Comparison of ENCODE assay signal across 23 mouse cellular contexts in the genomic region with DNA sequence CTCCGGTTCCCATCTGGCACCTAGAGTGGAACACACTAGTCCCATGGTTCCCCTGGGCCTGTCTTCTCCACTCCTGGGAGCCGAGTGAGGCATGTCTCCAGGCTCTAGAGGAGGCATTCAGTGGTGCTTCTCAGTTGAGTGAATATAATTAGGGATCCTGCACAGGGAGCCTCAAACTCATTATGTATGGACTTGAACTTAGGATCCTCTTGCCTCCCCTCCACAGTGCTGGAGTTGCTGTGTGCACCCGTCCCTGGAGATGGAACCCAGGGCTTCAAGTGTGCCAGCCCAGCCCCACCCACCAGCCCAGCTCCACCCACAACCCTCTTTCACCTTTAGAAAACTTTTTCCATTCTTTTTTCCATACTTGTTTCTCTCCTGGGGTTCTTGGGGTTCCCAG.
A peak's percentile ranks its signal among the peaks of the same experiment; 100 is the strongest.
DNase-seq lines count a peak whose midpoint lies in the region; ATAC-seq lines count a peak whose summit lies in the region.
"Had no signal": no experiment of that assay in that cellular context is flagged by ENCODE, and none has a peak within 500 bp of the region (broad histone marks: within the 10 kb centered on the region; RNA-seq: fewer than 3 reads in every experiment).

No protein-coding gene starts in this region.

- DNase-seq in embryonic facial prominence, embryonic 10.5 days (ENCODE audit: low spot score), result no peak
- no peak for DNase-seq in intestine, embryonic 14.5 days (ENCODE audit: low spot score)
- DNase-seq in NIH3T3 (ENCODE audit: low read depth), result peak; percentile 31
- DNase-seq in cerebellum, postnatal 10 days, result no peak
- no peak for DNase-seq in c-Kit-positive CD71-positive TER-119-positive erythroid progenitor cells, embryonic 14.5 days (ENCODE audit: low spot score)
- DNase-seq: adrenal gland, postnatal 14 days; cerebellum, adult 11 months; cerebellum, postnatal 36 days; forebrain, postnatal 0 days; kidney, postnatal 14 days; layer of hippocampus, postnatal 36 days; liver; right cerebral cortex, postnatal 25 days had no signal

- H3K4me2 ChIP-seq in embryonic facial prominence, embryonic 12.5 days (replicated peaks), result no peak overlapping the region
- H3K4me2 ChIP-seq in intestine, embryonic 14.5 days (ENCODE audit: low read length), result no peak overlapping the region
- no peak overlapping the region for H3K4me2 ChIP-seq in intestine, embryonic 15.5 days (replicated peaks)
- H3K4me2 ChIP-seq in stomach, embryonic 14.5 days (replicated peaks; ENCODE audit: low read depth, low read length), result no peak overlapping the region
- H3K4me2 ChIP-seq: hindbrain, embryonic 13.5 days; midbrain, embryonic 15.5 days; neural tube, embryonic 15.5 days had no signal

- no peak overlapping the region for H3K9ac ChIP-seq in embryonic facial prominence, embryonic 12.5 days
- no peak overlapping the region for H3K9ac ChIP-seq in intestine, embryonic 14.5 days (ENCODE audit: low read length)
- no peak overlapping the region for H3K9ac ChIP-seq in intestine, embryonic 15.5 days
- H3K9ac ChIP-seq in stomach, embryonic 14.5 days (replicated peaks; ENCODE audit: low read depth, low read length), result no peak overlapping the region
- H3K9ac ChIP-seq: forebrain, postnatal 0 days; hindbrain, embryonic 13.5 days; midbrain, embryonic 15.5 days; neural tube, embryonic 15.5 days had no signal

- no peaks in the 10 kb centered on the region for H3K27me3 ChIP-seq in embryonic facial prominence, embryonic 12.5 days
- H3K27me3 ChIP-seq in embryonic facial prominence, embryonic 10.5 days (replicated peaks; ENCODE audit: low read depth, poor library complexity, severe bottlenecking), result no peaks in the 10 kb centered on the region
- no peaks in the 10 kb centered on the region for H3K27me3 ChIP-seq in intestine, embryonic 14.5 days (replicated peaks; ENCODE audit: control insufficient read depth, insufficient read depth, low read length)
- H3K27me3 ChIP-seq in intestine, embryonic 15.5 days (replicated peaks), result no peaks in the 10 kb centered on the region
- no peaks in the 10 kb centered on the region for H3K27me3 ChIP-seq in stomach, embryonic 14.5 days (ENCODE audit: control insufficient read depth, insufficient read depth, low read length)
- H3K27me3 ChIP-seq: hindbrain, embryonic 13.5 days; megakaryocyte, embryonic 14.5 days; midbrain, embryonic 15.5 days; neural tube, embryonic 15.5 days had no signal

- H3K36me3 ChIP-seq in embryonic facial prominence, embryonic 12.5 days, result no peaks in the 10 kb centered on the region
- no peaks in the 10 kb centered on the region; the same call in 1 of the 2 replicates for H3K36me3 ChIP-seq in embryonic facial prominence, embryonic 10.5 days (replicated peaks)
- H3K36me3 ChIP-seq in intestine, embryonic 14.5 days (ENCODE audit: control insufficient read depth, insufficient read depth, low read length), result no peaks in the 10 kb centered on the region
- H3K36me3 ChIP-seq in intestine, embryonic 15.5 days, result no peaks in the 10 kb centered on the region
- H3K36me3 ChIP-seq in stomach, embryonic 14.5 days (ENCODE audit: control insufficient read depth, insufficient read depth, low read length), result no peaks in the 10 kb centered on the region
- H3K36me3 ChIP-seq: hindbrain, embryonic 13.5 days; midbrain, embryonic 15.5 days; neural tube, embryonic 15.5 days had no signal

- H3K9me3 ChIP-seq in embryonic facial prominence, embryonic 12.5 days, result no peaks in the 10 kb centered on the region
- H3K9me3 ChIP-seq in embryonic facial prominence, embryonic 10.5 days, result no peaks in the 10 kb centered on the region
- H3K9me3 ChIP-seq in intestine, embryonic 14.5 days (ENCODE audit: control insufficient read depth, low read length), result no peaks in the 10 kb centered on the region
- no peaks in the 10 kb centered on the region for H3K9me3 ChIP-seq in intestine, embryonic 15.5 days
- no peaks in the 10 kb centered on the region for H3K9me3 ChIP-seq in stomach, embryonic 14.5 days (ENCODE audit: control insufficient read depth, low read depth, low read length)
- H3K9me3 ChIP-seq: hindbrain, embryonic 13.5 days; midbrain, embryonic 15.5 days; neural tube, embryonic 15.5 days had no signal

- no peak overlapping the region for H3K4me3 ChIP-seq in embryonic facial prominence, embryonic 12.5 days
- H3K4me3 ChIP-seq in embryonic facial prominence, embryonic 10.5 days, result no peak overlapping the region
- H3K4me3 ChIP-seq in intestine, embryonic 14.5 days (ENCODE audit: low read depth, low read length), result no peak overlapping the region
- no peak overlapping the region for H3K4me3 ChIP-seq in intestine, embryonic 15.5 days (replicated peaks)
- no peak overlapping the region for H3K4me3 ChIP-seq in stomach, embryonic 14.5 days (ENCODE audit: low read depth, low read length)
- H3K4me3 ChIP-seq: hindbrain, embryonic 13.5 days; layer of hippocampus, adult 2 months; megakaryocyte, embryonic 14.5 days; midbrain, embryonic 15.5 days; neural tube, embryonic 15.5 days had no signal

- peaks cover 27% of the 10 kb centered on the region for H3K4me1 ChIP-seq in embryonic facial prominence, embryonic 12.5 days
- peaks cover 20% of the 10 kb centered on the region for H3K4me1 ChIP-seq in embryonic facial prominence, embryonic 10.5 days
- peaks cover 28% of the 10 kb centered on the region; the same call in 1 of the 2 replicates for H3K4me1 ChIP-seq in intestine, embryonic 14.5 days (replicated peaks; ENCODE audit: control insufficient read depth, insufficient read depth, low read length)
- H3K4me1 ChIP-seq in intestine, embryonic 15.5 days (replicated peaks), result peaks cover 18% of the 10 kb centered on the region
- H3K4me1 ChIP-seq in stomach, embryonic 14.5 days (ENCODE audit: control insufficient read depth, insufficient read depth, low read length), result peaks cover 24% of the 10 kb centered on the region
- H3K4me1 ChIP-seq: megakaryocyte, embryonic 14.5 days had no signal

- no peak for ATAC-seq in embryonic facial prominence, embryonic 12.5 days (ENCODE audit: insufficient number of reproducible peaks, insufficient read depth, low FRiP score, low TSS enrichment)
- ATAC-seq in intestine, embryonic 14.5 days (replicated peaks; ENCODE audit: low FRiP score, low TSS enrichment, low read depth), result no peak
- no peak for ATAC-seq in intestine, embryonic 15.5 days
- ATAC-seq in stomach, embryonic 14.5 days (ENCODE audit: insufficient number of reproducible peaks, insufficient read depth, low FRiP score, low read depth), result no peak
- ATAC-seq: activated CD4-positive, CD25-positive, alpha-beta regulatory T cell, adult 4 months; forebrain, postnatal 0 days; inflammation-experienced regulatory T-cells, adult 6 months; midbrain, embryonic 15.5 days had no signal

- WGBS in embryonic facial prominence, embryonic 12.5 days, result 84% methylated on average over 3 of the region's 3 CpGs
- 84% methylated on average over 3 of the region's 3 CpGs for WGBS in embryonic facial prominence, embryonic 10.5 days
- WGBS in intestine, embryonic 14.5 days, result 85% methylated on average over 3 of the region's 3 CpGs
- 76% methylated on average over 3 of the region's 3 CpGs for WGBS in intestine, embryonic 15.5 days
- WGBS in stomach, embryonic 14.5 days, result 72% methylated on average over 3 of the region's 3 CpGs

- peak overlapping the region; percentile 89; the same call in 1 of the 2 replicates for H3K27ac ChIP-seq in embryonic facial prominence, embryonic 12.5 days
- H3K27ac ChIP-seq in embryonic facial prominence, embryonic 10.5 days (replicated peaks), result no peak overlapping the region
- peak overlapping the region; percentile 90; the same call in 1 of the 2 replicates for H3K27ac ChIP-seq in intestine, embryonic 14.5 days (ENCODE audit: low read depth)
- H3K27ac ChIP-seq in intestine, embryonic 15.5 days, result no peak overlapping the region
- H3K27ac ChIP-seq in stomach, embryonic 14.5 days (ENCODE audit: low read length), result peak overlapping the region; percentile 93
- H3K27ac ChIP-seq: layer of hippocampus, adult 2 months; midbrain, embryonic 15.5 days had no signal

Comparison
In these comparisons a context has a peak if more than half of its experiments do, and no peak if none do; other contexts are left out.
1. H3K27ac ChIP-seq: peak in embryonic facial prominence, embryonic 12.5 days (single experiment), intestine, embryonic 14.5 days (single experiment) and stomach, embryonic 14.5 days (single experiment); none in embryonic facial prominence, embryonic 10.5 days (single experiment) and intestine, embryonic 15.5 days (single experiment).